Mouse (Mus musculus): ENCODE results near the gene Eomes. TPM values are rescaled to one million over a fixed set of nuclear protein-coding genes. Genes with fewer than 3 reads are reported as not detected.
A peak's percentile ranks its signal among the peaks of the same experiment; 100 is the strongest.

Eomes gene
- polyA plus RNA-seq, 1 experiment, result 7.9 TPM

DNA sequence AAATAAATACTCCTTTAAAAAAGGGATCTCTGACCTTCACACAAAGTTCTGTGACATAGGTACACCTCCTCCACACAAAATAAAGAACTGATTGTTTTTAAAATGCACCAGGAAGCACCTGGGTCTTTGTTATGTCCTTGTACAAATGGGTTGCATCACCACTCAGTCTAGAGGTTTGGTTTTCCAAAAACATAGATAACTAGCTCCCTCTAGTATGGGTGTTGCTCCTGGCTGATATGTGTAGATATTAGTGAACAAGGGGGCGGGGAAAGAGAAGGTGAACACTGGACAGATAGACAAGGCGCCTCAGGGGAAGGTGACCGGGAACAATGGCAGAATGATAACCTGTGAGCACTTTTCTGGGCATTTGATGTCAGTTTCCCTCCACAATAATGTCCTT is 17.9 kb downstream of the Eomes start:
- Histone ChIP-seq H3K4me3 (ENCODE audit: low read depth, low read length) (no peak overlapping the region), H3K27ac (ENCODE audit: insufficient read depth, low read length) (peak overlapping the region; percentile 75), H3K27me3 (ENCODE audit: control insufficient read depth, insufficient read depth, low read length, poor library complexity, severe bottlenecking) (no peaks in the 10 kb centered on the region), H3K9ac (ENCODE audit: low read depth, poor library complexity, severe bottlenecking) (no peak overlapping the region), H3K36me3 (ENCODE audit: control insufficient read depth, insufficient read depth, low read length, poor library complexity, severe bottlenecking) (no peaks in the 10 kb centered on the region), H3K4me1 (ENCODE audit: control insufficient read depth, insufficient read depth, low read length) (peaks cover 16% of the 10 kb centered on the region), H3K9me3 (replicated peaks; ENCODE audit: control insufficient read depth, insufficient read depth, low read length, poor library complexity, severe bottlenecking) (peaks cover 3% of the 10 kb centered on the region; the same call in 1 of the 2 replicates)
- no peak for TF ChIP-seq EP300 (IDR thresholded peaks at IDR 0.05; ENCODE audit: insufficient read depth, low read depth, low read length)
- TF ChIP-seq CTCF (IDR thresholded peaks at IDR 0.05; ENCODE audit: low read depth, low read length), result no peak
- no peak for TF ChIP-seq POLR2A (IDR thresholded peaks at IDR 0.05; ENCODE audit: insufficient read depth, low read length)

DNA sequence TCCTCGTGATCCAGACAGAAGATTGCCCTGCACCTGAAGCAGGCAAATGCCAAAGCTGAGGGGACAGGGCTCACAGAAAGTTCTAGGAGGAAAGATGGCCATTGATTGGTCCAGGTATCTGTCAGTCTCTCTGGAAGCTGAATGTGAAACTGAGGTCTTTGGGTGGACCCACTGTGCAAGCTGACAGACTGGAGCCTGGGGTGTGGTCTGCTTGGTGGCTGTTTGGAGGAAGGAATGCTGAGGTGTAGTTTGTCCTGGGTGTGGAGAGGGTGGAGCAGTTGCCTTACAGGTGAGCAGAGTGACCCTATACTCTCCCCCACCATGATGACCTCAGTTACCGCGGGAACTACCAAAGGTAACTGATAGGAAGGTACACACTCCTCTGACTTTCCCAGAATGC is 18.9 kb downstream of the Eomes start:
- Histone ChIP-seq H3K9me3 (replicated peaks; ENCODE audit: control insufficient read depth, insufficient read depth, low read length, poor library complexity, severe bottlenecking) (peaks cover 3% of the 10 kb centered on the region; the same call in 1 of the 2 replicates), H3K36me3 (ENCODE audit: control insufficient read depth, insufficient read depth, low read length, poor library complexity, severe bottlenecking) (no peaks in the 10 kb centered on the region), H3K27me3 (ENCODE audit: control insufficient read depth, insufficient read depth, low read length, poor library complexity, severe bottlenecking) (no peaks in the 10 kb centered on the region), H3K9ac (ENCODE audit: low read depth, poor library complexity, severe bottlenecking) (no peak overlapping the region), H3K4me1 (ENCODE audit: control insufficient read depth, insufficient read depth, low read length) (peaks cover 16% of the 10 kb centered on the region), H3K27ac (ENCODE audit: insufficient read depth, low read length) (peak overlapping the region; percentile 89), H3K4me3 (ENCODE audit: low read depth, low read length) (no peak overlapping the region)
- TF ChIP-seq POLR2A (IDR thresholded peaks at IDR 0.05; ENCODE audit: insufficient read depth, low read length) (no peak), CTCF (IDR thresholded peaks at IDR 0.05; ENCODE audit: low read depth, low read length) (no peak), EP300 (IDR thresholded peaks at IDR 0.05; ENCODE audit: insufficient read depth, low read depth, low read length) (peak; percentile 86; the same call in 1 of the 2 replicates)

DNA sequence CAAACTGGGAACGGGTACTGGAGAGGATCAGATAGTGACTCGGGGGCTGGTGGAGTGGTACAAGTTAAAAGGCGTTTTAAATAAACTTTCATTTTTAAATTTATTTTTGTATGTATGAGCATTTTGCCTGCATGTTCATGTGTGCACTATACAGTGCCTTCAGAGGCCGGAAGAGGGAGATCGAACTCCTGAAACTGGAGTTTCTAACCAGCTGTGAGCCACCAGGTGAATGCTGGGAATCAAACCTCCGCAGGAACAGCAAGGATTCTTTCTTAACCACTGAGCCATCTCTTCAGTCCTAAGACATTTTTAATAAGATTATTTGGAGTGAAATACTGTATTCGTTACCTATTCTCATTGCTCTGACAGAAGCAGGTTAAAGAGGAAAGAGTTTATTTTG is 20.0 kb downstream of the Eomes start:
- peaks cover 16% of the 10 kb centered on the region for H3K4me1 ChIP-seq (ENCODE audit: control insufficient read depth, insufficient read depth, low read length)
- H3K9me3 ChIP-seq (replicated peaks; ENCODE audit: control insufficient read depth, insufficient read depth, low read length, poor library complexity, severe bottlenecking), result peaks cover 3% of the 10 kb centered on the region; the same call in 1 of the 2 replicates
- no peaks in the 10 kb centered on the region for H3K27me3 ChIP-seq (ENCODE audit: control insufficient read depth, insufficient read depth, low read length, poor library complexity, severe bottlenecking)
- H3K36me3 ChIP-seq (ENCODE audit: control insufficient read depth, insufficient read depth, low read length, poor library complexity, severe bottlenecking), result no peaks in the 10 kb centered on the region
- H3K4me3 ChIP-seq (ENCODE audit: low read depth, low read length), result peak overlapping the region; percentile 19; the same call in 1 of the 2 replicates
- peak overlapping the region; percentile 88 for H3K27ac ChIP-seq (ENCODE audit: insufficient read depth, low read length)
- peak; percentile 24 for TF ChIP-seq CTCF (IDR thresholded peaks at IDR 0.05; ENCODE audit: low read depth, low read length)
- no peak for TF ChIP-seq EP300 (IDR thresholded peaks at IDR 0.05; ENCODE audit: insufficient read depth, low read depth, low read length)
- peak overlapping the region; percentile 82 for H3K9ac ChIP-seq (ENCODE audit: low read depth, poor library complexity, severe bottlenecking)

DNA sequence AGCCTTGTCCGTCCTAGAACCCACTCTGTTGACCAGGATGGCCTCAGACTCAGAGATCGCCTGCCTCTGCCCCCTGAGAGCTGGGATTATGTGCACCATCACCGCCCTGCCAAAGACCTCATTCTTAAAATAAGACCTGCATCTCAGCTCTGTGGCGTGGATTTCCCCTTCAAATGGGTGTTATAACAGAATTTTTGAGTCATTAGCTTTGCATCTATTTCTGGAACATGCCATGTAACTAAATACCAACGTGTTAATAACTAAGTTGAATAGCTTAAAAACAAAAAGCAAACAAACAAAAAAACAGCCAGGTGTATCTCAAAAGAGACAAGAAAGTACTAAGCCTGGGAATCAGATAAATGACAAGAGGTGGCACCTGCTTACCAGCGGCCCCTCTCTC is 23.0 kb downstream of the Eomes start:
- Histone ChIP-seq H3K9ac (ENCODE audit: low read depth, poor library complexity, severe bottlenecking) (no peak overlapping the region), H3K27ac (ENCODE audit: insufficient read depth, low read length) (no peak overlapping the region), H3K9me3 (replicated peaks; ENCODE audit: control insufficient read depth, insufficient read depth, low read length, poor library complexity, severe bottlenecking) (no peaks in the 10 kb centered on the region), H3K4me3 (ENCODE audit: low read depth, low read length) (no peak overlapping the region), H3K4me1 (ENCODE audit: control insufficient read depth, insufficient read depth, low read length) (peaks cover 12% of the 10 kb centered on the region), H3K36me3 (ENCODE audit: control insufficient read depth, insufficient read depth, low read length, poor library complexity, severe bottlenecking) (no peaks in the 10 kb centered on the region), H3K27me3 (ENCODE audit: control insufficient read depth, insufficient read depth, low read length, poor library complexity, severe bottlenecking) (no peaks in the 10 kb centered on the region)
- TF ChIP-seq CTCF (IDR thresholded peaks at IDR 0.05; ENCODE audit: low read depth, low read length) (no peak), EP300 (IDR thresholded peaks at IDR 0.05; ENCODE audit: insufficient read depth, low read depth, low read length) (no peak), POLR2A (IDR thresholded peaks at IDR 0.05; ENCODE audit: insufficient read depth, low read length) (no peak)

DNA sequence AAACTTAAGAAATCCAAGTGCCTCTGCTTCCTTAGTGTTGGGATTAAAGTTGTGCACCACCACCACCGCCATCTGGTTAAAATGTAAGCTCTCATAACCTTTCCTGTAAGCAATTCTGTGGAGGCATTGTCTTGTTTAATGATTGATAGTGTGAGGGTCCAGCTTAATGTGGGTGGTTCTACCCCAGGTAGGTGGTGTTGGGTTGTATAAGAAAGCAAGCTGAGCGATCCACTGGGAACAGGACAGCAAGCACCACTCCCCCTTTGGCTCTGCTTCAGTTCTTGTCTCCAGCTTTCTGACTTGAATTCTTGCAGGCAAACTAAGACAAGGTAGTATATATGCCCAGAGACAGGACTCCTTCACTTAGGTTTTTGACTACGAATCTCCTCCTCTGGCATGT is 26.6 kb downstream of the Eomes start:
- no peaks in the 10 kb centered on the region for H3K36me3 ChIP-seq (ENCODE audit: control insufficient read depth, insufficient read depth, low read length, poor library complexity, severe bottlenecking)
- no peak overlapping the region for H3K27ac ChIP-seq (ENCODE audit: insufficient read depth, low read length)
- TF ChIP-seq EP300 (IDR thresholded peaks at IDR 0.05; ENCODE audit: insufficient read depth, low read depth, low read length) (no peak), POLR2A (IDR thresholded peaks at IDR 0.05; ENCODE audit: insufficient read depth, low read length) (no peak), CTCF (IDR thresholded peaks at IDR 0.05; ENCODE audit: low read depth, low read length) (no peak)
- no peaks in the 10 kb centered on the region for H3K27me3 ChIP-seq (ENCODE audit: control insufficient read depth, insufficient read depth, low read length, poor library complexity, severe bottlenecking)
- no peaks in the 10 kb centered on the region for H3K9me3 ChIP-seq (replicated peaks; ENCODE audit: control insufficient read depth, insufficient read depth, low read length, poor library complexity, severe bottlenecking)
- H3K9ac ChIP-seq (ENCODE audit: low read depth, poor library complexity, severe bottlenecking), result no peak overlapping the region
- peaks cover 5% of the 10 kb centered on the region for H3K4me1 ChIP-seq (ENCODE audit: control insufficient read depth, insufficient read depth, low read length)
- H3K4me3 ChIP-seq (ENCODE audit: low read depth, low read length), result no peak overlapping the region

DNA sequence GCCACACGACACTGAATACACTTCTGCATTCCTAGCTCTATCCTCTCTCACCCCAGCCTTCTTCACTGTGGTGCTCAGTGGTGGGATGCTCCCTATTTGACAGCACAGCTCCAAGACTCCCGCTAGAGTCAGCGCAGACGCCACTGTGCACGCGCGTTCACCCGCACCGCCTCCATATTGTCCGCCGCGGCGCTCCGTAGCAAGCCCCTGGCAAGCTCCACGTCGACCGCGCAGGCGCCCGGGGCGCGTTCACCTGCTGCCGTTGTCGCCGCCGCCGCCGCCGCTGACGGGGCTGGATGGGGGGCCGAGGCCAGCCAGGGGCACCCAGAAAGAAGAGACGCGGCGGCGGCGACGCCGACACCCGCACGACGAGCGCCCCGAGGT is 28.0 kb downstream of the Eomes start, which contains the start of gene Golga4:
Gene Golga4 (plus strand): TSS at position 248 of the 384 bp plus-strand sequence.
- TF ChIP-seq CTCF (IDR thresholded peaks at IDR 0.05; ENCODE audit: low read depth, low read length), result no peak
- TF ChIP-seq EP300 (IDR thresholded peaks at IDR 0.05; ENCODE audit: insufficient read depth, low read depth, low read length), result peak; percentile 34; the same call in 1 of the 2 replicates
- H3K36me3 ChIP-seq (ENCODE audit: control insufficient read depth, insufficient read depth, low read length, poor library complexity, severe bottlenecking), result no peaks in the 10 kb centered on the region
- no peaks in the 10 kb centered on the region for H3K9me3 ChIP-seq (replicated peaks; ENCODE audit: control insufficient read depth, insufficient read depth, low read length, poor library complexity, severe bottlenecking)
- H3K4me3 ChIP-seq (ENCODE audit: low read depth, low read length), result peak within 1 kb of the TSS; percentile 94
- peaks cover 2% of the 10 kb centered on the region for H3K4me1 ChIP-seq (ENCODE audit: control insufficient read depth, insufficient read depth, low read length)
- H3K27ac ChIP-seq (ENCODE audit: insufficient read depth, low read length), result no peak within 1 kb of the TSS
- peak within 1 kb of the TSS; percentile 84 for H3K9ac ChIP-seq (ENCODE audit: low read depth, poor library complexity, severe bottlenecking)
- no peaks in the 10 kb centered on the region for H3K27me3 ChIP-seq (ENCODE audit: control insufficient read depth, insufficient read depth, low read length, poor library complexity, severe bottlenecking)

All from ES-Bruce4 (cell line).